Mouse (Mus musculus) midbrain, embryonic 13.5 days (tissue): ENCODE data around the gene Rit1. TPM values are rescaled to one million over a fixed set of nuclear protein-coding genes. Genes with fewer than 3 reads are reported as not detected.

ENCODE experiments used
- ATAC-seq: fragments of 200-750 bp; cut with Nextera tagmentation; 2 replicates; pipeline ENCODE4 v1.8.0; 2017; ENCODE audit warnings: mild to moderate bottlenecking, moderate TSS enrichment, moderate library complexity
- H3K27ac ChIP-seq: fragments of 300-500 bp; sonication (generic); 2 replicates; pipeline ENCODE4 v1.5.1; 2015; ENCODE audit warnings: inconsistent platforms, mild to moderate bottlenecking, moderate library complexity
- H3K27me3 ChIP-seq: fragments of 300-500 bp; sonication (generic); 2 replicates; pipeline ENCODE4 v1.6.1; 2015; ENCODE audit warnings: mild to moderate bottlenecking, inconsistent platforms
- H3K36me3 ChIP-seq: fragments of 300-500 bp; sonication (generic); 2 replicates; pipeline ENCODE4 v1.6.1; 2015; ENCODE audit warnings: mild to moderate bottlenecking, inconsistent platforms
- H3K4me1 ChIP-seq: fragments of 300-500 bp; sonication (generic); replicated peaks from 2 replicates; pipeline ENCODE4 v1.6.1; 2015; ENCODE audit warnings: inconsistent platforms
- H3K4me2 ChIP-seq: fragments of 300-500 bp; sonication (generic); replicated peaks from 2 replicates; pipeline ENCODE4 v1.6.1; 2015; ENCODE audit warnings: moderate library complexity, mild to moderate bottlenecking, inconsistent platforms
- H3K4me3 ChIP-seq: fragments of 300-500 bp; sonication (generic); replicated peaks from 2 replicates; pipeline ENCODE4 v1.5.1; 2015; ENCODE audit warnings: mild to moderate bottlenecking, inconsistent platforms
- H3K9ac ChIP-seq: fragments of 300-500 bp; sonication (generic); replicated peaks from 2 replicates; pipeline ENCODE4 v1.6.1; 2015; ENCODE audit warnings: mild to moderate bottlenecking, inconsistent platforms
- H3K9me3 ChIP-seq: fragments of 300-500 bp; sonication (generic); 2 replicates; pipeline ENCODE4 v1.6.1; 2016; ENCODE audit warnings: mild to moderate bottlenecking, inconsistent platforms
- WGBS: fragments of 180-500 bp; shearing (Covaris S2); methylation state at CpG from one replicate; pipeline ENCODE4 v1.1.7; 2015; 5-methylcytosine and 5-hydroxymethylcytosine counted together
- polyA plus RNA-seq: library from polyadenylated mRNA; unstranded; fragments of >200 nt; fragmentation: Nextera tagmentation; extraction: Ambion mirVana; gene quantifications from 2 replicates; pipeline ENCODE4 v1.2.1, GENCODE M21; 2015

The Rit1 gene
- polyA plus RNA-seq, result 51.1 and 52.1 TPM in 2 replicates

- no peaks in the 10 kb centered on the region for H3K9me3 ChIP-seq
- H3K4me3 ChIP-seq, result peak within 1 kb of the TSS; percentile 60
- peak within 1 kb of the TSS; percentile 74 for H3K4me2 ChIP-seq
- H3K27ac ChIP-seq, result peak within 1 kb of the TSS; percentile 40; the same call in 1 of the 2 replicates
- peak within 1 kb of the TSS; percentile 68 for H3K9ac ChIP-seq
- H3K27me3 ChIP-seq, result no peaks in the 10 kb centered on the region
- H3K4me1 ChIP-seq, result peaks cover 26% of the 10 kb centered on the region
- H3K36me3 ChIP-seq, result peaks cover 44% of the 10 kb centered on the region
- ATAC-seq, result peak; percentile 95
- 2% methylated on average over 27 of the region's 27 CpGs for WGBS
These were observed at the start of gene Rit1 for GRCm38 (mm10) chr3:88716399-88717197. Gene Rit1 (plus strand): TSS chr3:88716838.

- Histone ChIP-seq H3K27me3 (no peaks in the 10 kb centered on the region), H3K36me3 (no peaks in the 10 kb centered on the region), H3K4me3 (peak overlapping the region; percentile 31), H3K4me2 (peak overlapping the region; percentile 60), H3K9me3 (no peaks in the 10 kb centered on the region), H3K9ac (no peak overlapping the region), H3K4me1 (peaks cover 3% of the 10 kb centered on the region; the same call in 1 of the 2 replicates), H3K27ac (no peak overlapping the region)
- WGBS, result 8% methylated on average over 11 of the region's 11 CpGs
- ATAC-seq, result peak; percentile 67; the same call in 1 of the 2 replicates
These were observed 39.2 kb upstream of the Rit1 start for GRCm38 (mm10) chr3:88677399-88677798.

- whole genome bisulfite sequencing, result 93% methylated on average over 2 of the region's 2 CpGs
- peaks cover 8% of the 10 kb centered on the region for H3K36me3 ChIP-seq
These were observed 32.8 kb upstream of the Rit1 start for GRCm38 (mm10) chr3:88683814-88684213.

GRCm38 (mm10) chr3:88684236-88684979 lies 32.2 kb upstream of the Rit1 start:
- no peak for ATAC-seq

More at GRCm38 (mm10) chr3:88683814-88684213, 32.8 kb upstream of the Rit1 start:
- H3K27ac ChIP-seq, result no peak overlapping the region
- peaks cover 25% of the 10 kb centered on the region for H3K4me1 ChIP-seq
- no peak overlapping the region for H3K4me3 ChIP-seq
- H3K4me2 ChIP-seq, result no peak overlapping the region
- no peaks in the 10 kb centered on the region for H3K27me3 ChIP-seq
- no peak overlapping the region for H3K9ac ChIP-seq
- ATAC-seq, result no peak
- no peaks in the 10 kb centered on the region for H3K9me3 ChIP-seq

GRCm38 (mm10) chr3:88684980-88685941 lies 31.4 kb upstream of the Rit1 start, which contains the start of gene Khdc4:
Gene Khdc4 (plus strand): TSS chr3:88685803.
- Histone ChIP-seq H3K4me2 (peak within 1 kb of the TSS; percentile 96), H3K4me1 (peaks cover 26% of the 10 kb centered on the region), H3K9ac (peak within 1 kb of the TSS; percentile 98), H3K4me3 (peak within 1 kb of the TSS; percentile 100), H3K36me3 (peaks cover 21% of the 10 kb centered on the region), H3K27ac (peak within 1 kb of the TSS; percentile 98), H3K27me3 (no peaks in the 10 kb centered on the region), H3K9me3 (no peaks in the 10 kb centered on the region)
- WGBS, result under 1% methylated on average over 47 of the region's 47 CpGs
- peak; percentile 100 for ATAC-seq

More at GRCm38 (mm10) chr3:88684236-88684979, 32.2 kb upstream of the Rit1 start:
- Histone ChIP-seq H3K36me3 (peaks cover 12% of the 10 kb centered on the region), H3K9me3 (no peaks in the 10 kb centered on the region), H3K9ac (no peak overlapping the region), H3K4me3 (peak overlapping the region; percentile 100), H3K27me3 (no peaks in the 10 kb centered on the region), H3K27ac (no peak overlapping the region), H3K4me1 (peaks cover 26% of the 10 kb centered on the region), H3K4me2 (peak overlapping the region; percentile 54)
- 60% methylated on average over 8 of the region's 8 CpGs for WGBS

- under 1% methylated on average over 43 of the region's 45 CpGs for WGBS
- H3K27ac ChIP-seq, result peak overlapping the region; percentile 98
- peaks cover 26% of the 10 kb centered on the region for H3K4me1 ChIP-seq
- H3K36me3 ChIP-seq, result peaks cover 28% of the 10 kb centered on the region
- peak overlapping the region; percentile 100 for H3K4me3 ChIP-seq
- ATAC-seq, result peak; percentile 82
- H3K9ac ChIP-seq, result peak overlapping the region; percentile 98
- H3K9me3 ChIP-seq, result no peaks in the 10 kb centered on the region
- H3K4me2 ChIP-seq, result peak overlapping the region; percentile 96
- no peaks in the 10 kb centered on the region for H3K27me3 ChIP-seq
These were observed 30.6 kb upstream of the Rit1 start for GRCm38 (mm10) chr3:88685958-88686451.

- peaks cover 38% of the 10 kb centered on the region for H3K36me3 ChIP-seq
- peak overlapping the region; percentile 100 for H3K4me3 ChIP-seq
- ATAC-seq, result no peak
- peaks cover 26% of the 10 kb centered on the region for H3K4me1 ChIP-seq
- WGBS, result 62% methylated on average over 13 of the region's 13 CpGs
- H3K9me3 ChIP-seq, result no peaks in the 10 kb centered on the region
- H3K4me2 ChIP-seq, result peak overlapping the region; percentile 96
- peak overlapping the region; percentile 98 for H3K27ac ChIP-seq
- H3K27me3 ChIP-seq, result no peaks in the 10 kb centered on the region
- H3K9ac ChIP-seq, result peak overlapping the region; percentile 98
These were observed 29.7 kb upstream of the Rit1 start for GRCm38 (mm10) chr3:88686734-88687611.

GRCm38 (mm10) chr3:88689079-88689478 lies 27.6 kb upstream of the Rit1 start:
- 95% methylated on average over 5 of the region's 5 CpGs for WGBS
- Histone ChIP-seq H3K27me3 (no peaks in the 10 kb centered on the region), H3K36me3 (peaks cover 56% of the 10 kb centered on the region), H3K4me1 (peaks cover 26% of the 10 kb centered on the region), H3K9me3 (no peaks in the 10 kb centered on the region), H3K4me3 (no peak overlapping the region), H3K27ac (no peak overlapping the region), H3K4me2 (no peak overlapping the region), H3K9ac (no peak overlapping the region)
- no peak for ATAC-seq

GRCm38 (mm10) chr3:88695545-88695944 lies 21.1 kb upstream of the Rit1 start:
- Histone ChIP-seq H3K27me3 (no peaks in the 10 kb centered on the region), H3K36me3 (peaks cover 96% of the 10 kb centered on the region), H3K4me3 (no peak overlapping the region), H3K27ac (no peak overlapping the region), H3K4me1 (no peaks in the 10 kb centered on the region), H3K4me2 (no peak overlapping the region), H3K9me3 (no peaks in the 10 kb centered on the region), H3K9ac (no peak overlapping the region)
- ATAC-seq, result no peak

GRCm38 (mm10) chr3:88698051-88698450 lies 18.6 kb upstream of the Rit1 start:
- peaks cover 92% of the 10 kb centered on the region for H3K36me3 ChIP-seq
- no peak for ATAC-seq
- no peaks in the 10 kb centered on the region for H3K27me3 ChIP-seq
- no peak overlapping the region for H3K4me3 ChIP-seq
- no peaks in the 10 kb centered on the region for H3K4me1 ChIP-seq
- no peak overlapping the region for H3K27ac ChIP-seq
- no peaks in the 10 kb centered on the region for H3K9me3 ChIP-seq
- no peak overlapping the region for H3K4me2 ChIP-seq
- H3K9ac ChIP-seq, result no peak overlapping the region
- 93% methylated on average over 1 of the region's 1 CpGs for WGBS
